Mouse (Mus musculus): ENCODE measurements around the gene Chchd1. TPM values are rescaled to one million over a fixed set of nuclear protein-coding genes. Genes with fewer than 3 reads are reported as not detected.

Gene Chchd1
- polyA plus RNA-seq, 1 experiment = 36.2 TPM

DNA sequence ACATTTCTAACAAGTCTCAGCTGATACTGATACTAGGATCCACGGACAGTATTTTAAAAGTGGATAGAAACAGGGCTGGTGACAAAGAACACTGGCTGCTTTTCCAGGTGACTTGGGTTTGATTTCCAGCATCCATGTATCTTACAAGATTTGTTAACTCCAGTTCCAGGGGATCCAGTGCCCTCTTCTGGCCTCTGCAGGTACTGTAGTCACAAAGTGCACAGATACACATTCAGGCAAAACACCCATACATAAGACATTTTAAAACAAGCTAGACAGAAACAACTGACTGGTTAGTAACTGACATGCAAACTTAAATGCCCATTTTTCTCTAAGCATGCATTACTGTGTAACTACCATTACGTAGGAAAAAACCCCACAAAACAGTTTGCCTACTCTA lies 29.8 kb upstream of the Chchd1 start:
- TF ChIP-seq CTCF (IDR thresholded peaks at IDR 0.05; ENCODE audit: control insufficient read depth, insufficient read depth, insufficient replicate concordance, low read depth, low read length) (no peak), POLR2A (IDR thresholded peaks at IDR 0.05; ENCODE audit: control insufficient read depth, low read depth, low read length) (no peak)
- no peak overlapping the region for H3K4me3 ChIP-seq (ENCODE audit: control insufficient read depth, low read depth, low read length)
- no peaks in the 10 kb centered on the region for H3K4me1 ChIP-seq (ENCODE audit: control insufficient read depth, insufficient read depth, low read length)
- no peaks in the 10 kb centered on the region for H3K27me3 ChIP-seq (ENCODE audit: control insufficient read depth, insufficient read depth, low read length)
- peaks cover 1% of the 10 kb centered on the region; the same call in 1 of the 2 replicates for H3K36me3 ChIP-seq (ENCODE audit: control insufficient read depth, insufficient read depth, low read length)
- no peak overlapping the region for H3K27ac ChIP-seq (ENCODE audit: control insufficient read depth, insufficient read depth, low read depth, low read length)

GRCm38 (mm10) chr14:20673735-20674063 lies 29.1 kb upstream of the Chchd1 start:
- Histone ChIP-seq H3K4me1 (ENCODE audit: control insufficient read depth, insufficient read depth, low read length) (no peaks in the 10 kb centered on the region), H3K4me3 (ENCODE audit: control insufficient read depth, low read depth, low read length) (peak overlapping the region; percentile 74), H3K27ac (ENCODE audit: control insufficient read depth, insufficient read depth, low read depth, low read length) (peak overlapping the region; percentile 69), H3K36me3 (ENCODE audit: control insufficient read depth, insufficient read depth, low read length) (peaks cover 1% of the 10 kb centered on the region; the same call in 1 of the 2 replicates), H3K27me3 (ENCODE audit: control insufficient read depth, insufficient read depth, low read length) (no peaks in the 10 kb centered on the region)
- no peak for TF ChIP-seq POLR2A (IDR thresholded peaks at IDR 0.05; ENCODE audit: control insufficient read depth, low read depth, low read length)

GRCm38 (mm10) chr14:20674064-20674833 lies 28.6 kb upstream of the Chchd1 start, which contains the start of gene Sec24c:
TSS of gene Sec24c (plus strand) at chr14:20674308.
- H3K4me3 ChIP-seq (ENCODE audit: control insufficient read depth, low read depth, low read length) = peak within 1 kb of the TSS; percentile 99
- no peaks in the 10 kb centered on the region for H3K27me3 ChIP-seq (ENCODE audit: control insufficient read depth, insufficient read depth, low read length)
- H3K27ac ChIP-seq (ENCODE audit: control insufficient read depth, insufficient read depth, low read depth, low read length) = peak within 1 kb of the TSS; percentile 96
- 0 out of 2 replicates have a peak, but pooled peaks have one; percentile 2 for TF ChIP-seq CTCF (IDR thresholded peaks at IDR 0.05; ENCODE audit: control insufficient read depth, insufficient read depth, insufficient replicate concordance, low read depth, low read length)
- peak; percentile 70 for TF ChIP-seq POLR2A (IDR thresholded peaks at IDR 0.05; ENCODE audit: control insufficient read depth, low read depth, low read length)
- no peaks in the 10 kb centered on the region for H3K4me1 ChIP-seq (ENCODE audit: control insufficient read depth, insufficient read depth, low read length)
- H3K36me3 ChIP-seq (ENCODE audit: control insufficient read depth, insufficient read depth, low read length) = peaks cover 1% of the 10 kb centered on the region

DNA sequence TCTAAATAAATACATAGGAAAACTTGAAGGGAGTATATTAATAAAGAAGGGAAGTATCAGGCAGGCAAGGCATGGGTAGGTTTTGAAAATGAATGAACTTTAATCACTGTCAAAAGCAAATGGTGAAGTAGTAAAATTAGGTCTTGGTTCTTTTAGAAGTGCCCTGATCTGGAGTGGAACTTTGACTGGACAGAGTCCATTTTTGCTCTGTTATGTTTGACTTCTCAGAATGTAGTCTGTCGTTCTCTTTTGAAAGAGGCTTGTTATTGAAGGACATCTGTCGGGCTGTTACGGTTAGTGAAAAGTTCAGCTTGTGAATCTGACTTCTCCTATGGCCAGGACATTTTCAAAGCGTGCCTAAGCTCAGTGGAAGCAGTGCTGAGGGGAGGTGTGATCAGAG lies 24.9 kb upstream of the Chchd1 start:
- Histone ChIP-seq H3K4me1 (ENCODE audit: control insufficient read depth, insufficient read depth, low read length) (no peaks in the 10 kb centered on the region), H3K27me3 (ENCODE audit: control insufficient read depth, insufficient read depth, low read length) (no peaks in the 10 kb centered on the region), H3K27ac (ENCODE audit: control insufficient read depth, insufficient read depth, low read depth, low read length) (no peak overlapping the region), H3K36me3 (ENCODE audit: control insufficient read depth, insufficient read depth, low read length) (peaks cover 8% of the 10 kb centered on the region), H3K4me3 (ENCODE audit: control insufficient read depth, low read depth, low read length) (no peak overlapping the region)
- TF ChIP-seq POLR2A (IDR thresholded peaks at IDR 0.05; ENCODE audit: control insufficient read depth, low read depth, low read length) (no peak), CTCF (IDR thresholded peaks at IDR 0.05; ENCODE audit: control insufficient read depth, insufficient read depth, insufficient replicate concordance, low read depth, low read length) (no peak)

DNA sequence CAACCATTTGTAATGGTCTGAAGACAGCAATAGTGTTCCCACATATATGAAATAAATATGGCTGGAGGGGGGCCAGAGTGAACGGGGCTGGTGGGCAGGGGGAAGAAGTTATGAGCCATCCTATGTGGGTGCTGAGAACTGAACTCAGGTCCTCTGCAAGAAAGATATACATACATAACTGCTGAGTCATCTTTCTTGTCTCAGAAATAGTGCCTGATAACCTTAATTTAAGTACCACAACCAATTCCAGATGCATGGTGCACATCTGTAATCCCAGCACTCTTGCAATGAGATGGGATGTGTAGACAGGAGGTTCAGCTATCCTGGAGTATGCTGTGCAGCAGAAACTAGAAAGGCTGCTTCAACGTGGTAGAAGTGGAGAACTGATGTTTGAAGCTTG lies 21.1 kb upstream of the Chchd1 start:
- peaks cover 11% of the 10 kb centered on the region for H3K36me3 ChIP-seq (ENCODE audit: control insufficient read depth, insufficient read depth, low read length)
- no peak for TF ChIP-seq POLR2A (IDR thresholded peaks at IDR 0.05; ENCODE audit: control insufficient read depth, low read depth, low read length)
- TF ChIP-seq CTCF (IDR thresholded peaks at IDR 0.05; ENCODE audit: control insufficient read depth, insufficient read depth, insufficient replicate concordance, low read depth, low read length) = no peak

GRCm38 (mm10) chr14:20682498-20682897 lies 20.3 kb upstream of the Chchd1 start:
- Histone ChIP-seq H3K36me3 (ENCODE audit: control insufficient read depth, insufficient read depth, low read length) (peaks cover 11% of the 10 kb centered on the region), H3K27me3 (ENCODE audit: control insufficient read depth, insufficient read depth, low read length) (no peaks in the 10 kb centered on the region), H3K4me3 (ENCODE audit: control insufficient read depth, low read depth, low read length) (no peak overlapping the region), H3K4me1 (ENCODE audit: control insufficient read depth, insufficient read depth, low read length) (no peaks in the 10 kb centered on the region), H3K27ac (ENCODE audit: control insufficient read depth, insufficient read depth, low read depth, low read length) (no peak overlapping the region)
- TF ChIP-seq CTCF (IDR thresholded peaks at IDR 0.05; ENCODE audit: control insufficient read depth, insufficient read depth, insufficient replicate concordance, low read depth, low read length) (no peak), POLR2A (IDR thresholded peaks at IDR 0.05; ENCODE audit: control insufficient read depth, low read depth, low read length) (no peak)

More for the DNA sequence above, 21.1 kb upstream of the Chchd1 start:
- Histone ChIP-seq H3K4me3 (ENCODE audit: control insufficient read depth, low read depth, low read length) (no peak overlapping the region), H3K27me3 (ENCODE audit: control insufficient read depth, insufficient read depth, low read length) (no peaks in the 10 kb centered on the region), H3K4me1 (ENCODE audit: control insufficient read depth, insufficient read depth, low read length) (no peaks in the 10 kb centered on the region), H3K27ac (ENCODE audit: control insufficient read depth, insufficient read depth, low read depth, low read length) (no peak overlapping the region)

- peaks cover 10% of the 10 kb centered on the region for H3K36me3 ChIP-seq (ENCODE audit: control insufficient read depth, insufficient read depth, low read length)
- H3K4me3 ChIP-seq (ENCODE audit: control insufficient read depth, low read depth, low read length) = no peak overlapping the region
- no peaks in the 10 kb centered on the region for H3K4me1 ChIP-seq (ENCODE audit: control insufficient read depth, insufficient read depth, low read length)
- H3K27me3 ChIP-seq (ENCODE audit: control insufficient read depth, insufficient read depth, low read length) = no peaks in the 10 kb centered on the region
- TF ChIP-seq CTCF (IDR thresholded peaks at IDR 0.05; ENCODE audit: control insufficient read depth, insufficient read depth, insufficient replicate concordance, low read depth, low read length) = no peak
- H3K27ac ChIP-seq (ENCODE audit: control insufficient read depth, insufficient read depth, low read depth, low read length) = no peak overlapping the region
These were observed 16.2 kb upstream of the Chchd1 start for GRCm38 (mm10) chr14:20686576-20686975.

Data from testis, adult 2 months (tissue).